Mouse (Mus musculus): Measurements from ENCODE around the gene Anxa11. TPM values are rescaled to one million over a fixed set of nuclear protein-coding genes. Genes with fewer than 3 reads are reported as not detected.
"Not testable (repeated sequence)": the region's sequence is repeated elsewhere in the genome, so short reads cannot be mapped to it uniquely, and the experiment has no call there.

Anxa11 gene
- polyA plus RNA-seq, 1 experiment, result 64.2 TPM

DNA sequence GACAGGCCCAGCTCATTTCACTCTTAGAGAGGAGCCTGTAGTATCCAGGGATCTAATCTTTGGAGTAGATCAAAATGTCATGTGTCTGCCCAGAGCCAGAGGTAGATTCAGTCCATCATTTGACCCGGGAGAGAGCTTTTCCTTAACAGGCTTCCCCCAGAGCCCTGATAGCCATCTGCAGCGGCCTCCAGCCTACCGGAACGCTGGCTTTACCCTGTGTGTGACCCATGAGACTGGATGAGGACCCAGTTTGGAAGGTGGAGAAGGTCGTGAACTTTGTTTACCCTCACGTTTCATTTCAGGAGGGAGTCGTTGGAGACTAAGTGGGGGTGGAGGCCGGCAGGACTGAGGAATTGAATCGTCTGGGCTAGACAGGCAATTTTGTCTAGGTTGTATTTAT lies 5.7 kb downstream of the Anxa11 start:
- Histone ChIP-seq H3K27me3 (ENCODE audit: control insufficient read depth, insufficient read depth, low read length) (no peaks in the 10 kb centered on the region), H3K27ac (ENCODE audit: insufficient read depth, low read length) (no peak overlapping the region), H3K4me1 (ENCODE audit: control insufficient read depth, insufficient read depth, insufficient read length) (peaks cover 5% of the 10 kb centered on the region; the same call in 1 of the 2 replicates), H3K36me3 (ENCODE audit: control insufficient read depth, insufficient read depth, low read length) (peaks cover 2% of the 10 kb centered on the region; the same call in 1 of the 2 replicates), H3K4me3 (ENCODE audit: extremely low read depth, insufficient read depth, insufficient read length) (no peak overlapping the region)
- 87% methylated on average over 9 of the region's 9 CpGs for WGBS
- DNase-seq (ENCODE audit: low read depth in 1 of 2, low spot score in 2 of 2), result no peak
- TF ChIP-seq POLR2A (IDR thresholded peaks at IDR 0.05; ENCODE audit: low read depth, low read length), result no peak
- TF ChIP-seq CTCF (IDR thresholded peaks at IDR 0.05; ENCODE audit: extremely low read depth, insufficient read depth, insufficient read length, insufficient replicate concordance), result no peak

DNA sequence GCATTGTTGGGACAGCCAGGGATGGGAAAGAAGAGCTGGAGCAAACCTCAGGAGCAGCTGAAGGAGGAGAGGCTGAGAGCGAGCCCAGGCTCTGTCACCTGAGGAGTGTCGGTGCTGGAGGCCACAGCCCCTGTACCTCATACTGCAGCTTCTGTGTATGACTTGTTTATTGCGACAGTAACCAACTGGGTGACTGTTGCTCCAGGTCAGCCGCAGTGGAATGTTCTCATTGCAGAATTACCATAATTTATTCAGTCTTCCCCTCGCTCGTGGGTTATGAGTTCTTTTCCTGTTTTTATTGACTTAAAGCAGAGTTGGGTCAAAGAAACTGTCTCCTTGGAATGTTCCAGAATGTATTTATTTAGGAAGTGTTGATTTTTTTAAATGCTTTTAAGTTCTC lies 6.3 kb downstream of the Anxa11 start:
- 88% methylated on average over 6 of the region's 6 CpGs for WGBS
- no peak overlapping the region for H3K4me3 ChIP-seq (ENCODE audit: extremely low read depth, insufficient read depth, insufficient read length)
- 0 out of 2 replicates have a peak, but pooled peaks cover under 1% of the 10 kb centered on the region for H3K4me1 ChIP-seq (ENCODE audit: control insufficient read depth, insufficient read depth, insufficient read length)
- H3K27ac ChIP-seq (ENCODE audit: insufficient read depth, low read length), result no peak overlapping the region
- peaks cover 2% of the 10 kb centered on the region; the same call in 1 of the 2 replicates for H3K36me3 ChIP-seq (ENCODE audit: control insufficient read depth, insufficient read depth, low read length)
- no peak for TF ChIP-seq POLR2A (IDR thresholded peaks at IDR 0.05; ENCODE audit: low read depth, low read length)
- no peak for TF ChIP-seq CTCF (IDR thresholded peaks at IDR 0.05; ENCODE audit: extremely low read depth, insufficient read depth, insufficient read length, insufficient replicate concordance)
- no peak for DNase-seq (ENCODE audit: low read depth in 1 of 2, low spot score in 2 of 2)
- H3K27me3 ChIP-seq (ENCODE audit: control insufficient read depth, insufficient read depth, low read length), result no peaks in the 10 kb centered on the region

DNA sequence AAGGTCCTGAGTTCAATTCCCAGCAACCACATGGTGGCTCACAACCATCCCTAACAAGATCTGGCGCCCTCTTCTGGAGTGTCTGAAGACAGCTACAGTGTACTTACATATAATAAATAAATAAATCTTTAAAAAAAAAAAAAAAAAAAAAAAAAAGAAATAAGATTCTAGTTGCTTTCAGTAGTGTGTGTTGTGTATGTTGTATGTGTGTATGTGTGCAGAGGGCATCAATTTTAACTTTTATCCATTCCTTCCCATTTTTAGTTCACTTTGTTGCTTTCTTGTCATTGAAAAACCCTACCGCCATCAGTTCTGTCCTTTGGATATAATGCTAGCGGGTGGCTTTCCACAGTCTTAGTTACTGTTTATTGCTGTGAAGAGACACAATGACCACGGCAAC lies 6.8 kb downstream of the Anxa11 start:
- H3K4me3 ChIP-seq (ENCODE audit: extremely low read depth, insufficient read depth, insufficient read length); H3K4me1 ChIP-seq (ENCODE audit: control insufficient read depth, insufficient read depth, insufficient read length); H3K36me3 ChIP-seq (ENCODE audit: control insufficient read depth, insufficient read depth, low read length); DNase-seq (ENCODE audit: low read depth in 1 of 2, low spot score in 2 of 2); H3K27ac ChIP-seq (ENCODE audit: insufficient read depth, low read length); H3K27me3 ChIP-seq (ENCODE audit: control insufficient read depth, insufficient read depth, low read length): not testable (repeated sequence)
- 92% methylated on average over 3 of the region's 4 CpGs for WGBS

- no peak for DNase-seq (ENCODE audit: low read depth in 1 of 2, low spot score in 2 of 2)
- H3K27me3 ChIP-seq (ENCODE audit: control insufficient read depth, insufficient read depth, low read length), result no peaks in the 10 kb centered on the region
- 97% methylated on average over 2 of the region's 2 CpGs for WGBS
These were observed 8.5 kb downstream of the Anxa11 start for GRCm38 (mm10) chr14:25850433-25850832.

DNA sequence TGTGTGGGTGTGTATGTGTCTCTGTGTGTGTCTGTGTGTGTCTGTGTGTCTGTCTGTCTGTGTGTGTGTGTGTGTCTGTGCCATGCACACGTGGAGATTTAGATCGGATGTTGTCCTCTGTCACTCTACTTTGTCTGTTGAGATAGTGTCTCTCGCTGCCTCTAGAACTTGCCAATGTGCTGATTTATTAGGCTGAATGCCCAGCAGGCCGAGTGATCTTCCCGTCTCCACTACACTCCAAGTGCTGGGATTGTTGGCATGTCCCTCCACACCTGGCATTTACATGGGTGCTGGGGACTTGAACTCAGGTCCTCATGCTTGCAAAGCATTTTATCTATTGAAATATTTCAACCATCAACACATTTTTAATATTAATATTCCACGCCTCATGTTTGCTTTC lies 9.2 kb downstream of the Anxa11 start:
- Histone ChIP-seq H3K4me3 (ENCODE audit: extremely low read depth, insufficient read depth, insufficient read length) (no peak overlapping the region), H3K27me3 (ENCODE audit: control insufficient read depth, insufficient read depth, low read length) (no peaks in the 10 kb centered on the region), H3K4me1 (ENCODE audit: control insufficient read depth, insufficient read depth, insufficient read length) (peaks cover 20% of the 10 kb centered on the region; the same call in 1 of the 2 replicates), H3K36me3 (ENCODE audit: control insufficient read depth, insufficient read depth, low read length) (no peaks in the 10 kb centered on the region), H3K27ac (ENCODE audit: insufficient read depth, low read length) (no peak overlapping the region)
- WGBS, result 89% methylated on average over 6 of the region's 6 CpGs
- TF ChIP-seq CTCF (IDR thresholded peaks at IDR 0.05; ENCODE audit: extremely low read depth, insufficient read depth, insufficient read length, insufficient replicate concordance) (no peak), POLR2A (IDR thresholded peaks at IDR 0.05; ENCODE audit: low read depth, low read length) (no peak)
- DNase-seq (ENCODE audit: low read depth in 1 of 2, low spot score in 2 of 2), result no peak

More at GRCm38 (mm10) chr14:25850433-25850832, 8.5 kb downstream of the Anxa11 start:
- H3K27ac ChIP-seq (ENCODE audit: insufficient read depth, low read length), result no peak overlapping the region
- H3K4me3 ChIP-seq (ENCODE audit: extremely low read depth, insufficient read depth, insufficient read length), result no peak overlapping the region
- peaks cover 2% of the 10 kb centered on the region; the same call in 1 of the 2 replicates for H3K36me3 ChIP-seq (ENCODE audit: control insufficient read depth, insufficient read depth, low read length)
- peaks cover 13% of the 10 kb centered on the region; the same call in 1 of the 2 replicates for H3K4me1 ChIP-seq (ENCODE audit: control insufficient read depth, insufficient read depth, insufficient read length)
- TF ChIP-seq CTCF (IDR thresholded peaks at IDR 0.05; ENCODE audit: extremely low read depth, insufficient read depth, insufficient read length, insufficient replicate concordance) (no peak), POLR2A (IDR thresholded peaks at IDR 0.05; ENCODE audit: low read depth, low read length) (no peak)

GRCm38 (mm10) chr14:25852121-25852561 lies 10.2 kb downstream of the Anxa11 start:
- H3K36me3 ChIP-seq (ENCODE audit: control insufficient read depth, insufficient read depth, low read length), result no peaks in the 10 kb centered on the region
- H3K4me1 ChIP-seq (ENCODE audit: control insufficient read depth, insufficient read depth, insufficient read length), result peaks cover 28% of the 10 kb centered on the region; the same call in 1 of the 2 replicates
- no peak for DNase-seq (ENCODE audit: low read depth in 1 of 2, low spot score in 2 of 2)
- no peaks in the 10 kb centered on the region for H3K27me3 ChIP-seq (ENCODE audit: control insufficient read depth, insufficient read depth, low read length)
- TF ChIP-seq CTCF (IDR thresholded peaks at IDR 0.05; ENCODE audit: extremely low read depth, insufficient read depth, insufficient read length, insufficient replicate concordance), result no peak
- no peak for TF ChIP-seq POLR2A (IDR thresholded peaks at IDR 0.05; ENCODE audit: low read depth, low read length)
- H3K4me3 ChIP-seq (ENCODE audit: extremely low read depth, insufficient read depth, insufficient read length), result no peak overlapping the region
- H3K27ac ChIP-seq (ENCODE audit: insufficient read depth, low read length), result no peak overlapping the region
- 90% methylated on average over 11 of the region's 11 CpGs for WGBS

DNA sequence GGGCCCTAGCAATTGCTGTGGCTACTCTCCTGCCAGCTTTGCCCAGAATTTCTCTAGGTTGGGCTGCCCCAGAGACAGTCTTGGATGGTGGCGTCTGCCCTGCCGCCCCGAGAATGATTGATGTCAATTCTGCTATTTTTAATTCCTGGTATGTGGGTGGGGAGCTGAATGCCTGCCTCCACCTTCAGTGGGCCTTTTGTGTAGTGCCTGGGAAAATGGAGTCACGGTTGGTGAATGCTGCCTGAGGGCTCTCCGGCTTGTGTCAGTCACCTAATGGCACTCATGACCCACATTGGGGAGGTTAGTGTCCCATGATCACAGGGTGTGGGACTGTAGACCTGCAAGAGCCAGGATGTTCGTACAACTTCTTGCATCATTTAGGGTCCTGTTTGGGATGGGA lies 11.3 kb downstream of the Anxa11 start:
- DNase-seq (ENCODE audit: low read depth in 1 of 2, low spot score in 2 of 2), result no peak
- H3K27ac ChIP-seq (ENCODE audit: insufficient read depth, low read length), result no peak overlapping the region
- H3K27me3 ChIP-seq (ENCODE audit: control insufficient read depth, insufficient read depth, low read length), result no peaks in the 10 kb centered on the region
- 85% methylated on average over 6 of the region's 6 CpGs for WGBS
- no peak overlapping the region for H3K4me3 ChIP-seq (ENCODE audit: extremely low read depth, insufficient read depth, insufficient read length)
- no peaks in the 10 kb centered on the region for H3K36me3 ChIP-seq (ENCODE audit: control insufficient read depth, insufficient read depth, low read length)
- H3K4me1 ChIP-seq (ENCODE audit: control insufficient read depth, insufficient read depth, insufficient read length), result peaks cover 34% of the 10 kb centered on the region; the same call in 1 of the 2 replicates
- no peak for TF ChIP-seq POLR2A (IDR thresholded peaks at IDR 0.05; ENCODE audit: low read depth, low read length)
- TF ChIP-seq CTCF (IDR thresholded peaks at IDR 0.05; ENCODE audit: extremely low read depth, insufficient read depth, insufficient read length, insufficient replicate concordance), result no peak

Data from spleen, adult 2 months (tissue).